Mouse (Mus musculus): ENCODE results near the gene Cyp4b1. TPM values are rescaled to one million over a fixed set of nuclear protein-coding genes. Genes with fewer than 3 reads are reported as not detected.
"Not testable (repeated sequence)": the region's sequence is repeated elsewhere in the genome, so short reads cannot be mapped to it uniquely, and the experiment has no call there.

Cyp4b1 gene
- total RNA-seq, 2 experiments from 2014 or later, result 0.71 to 0.72 TPM

GRCm38 (mm10) chr4:115614005-115614404 lies 33.5 kb downstream of the Cyp4b1 start:
- Histone ChIP-seq H3K4me3 (no peak overlapping the region), H3K27ac (no peak overlapping the region)
- TF ChIP-seq CTCF (conservative IDR thresholded peaks at IDR 0.05), result no peak
- DNase-seq (ENCODE audit: low spot score in 2 of 2), result no peak

GRCm38 (mm10) chr4:115600611-115601010 lies 46.9 kb downstream of the Cyp4b1 start, which contains the start of gene Cyp4a32:
Cyp4a32 (plus strand) TSS chr4:115600969.
- H3K27ac ChIP-seq; H3K4me3 ChIP-seq; DNase-seq (ENCODE audit: low spot score in 2 of 2): not testable (repeated sequence)

GRCm38 (mm10) chr4:115596824-115597336 lies 50.6 kb downstream of the Cyp4b1 start:
- no peak for TF ChIP-seq CTCF (conservative IDR thresholded peaks at IDR 0.05)
- DNase-seq (ENCODE audit: low spot score in 2 of 2), result no peak
- Histone ChIP-seq H3K27ac (no peak overlapping the region), H3K4me3 (no peak overlapping the region)

- no peak for DNase-seq (ENCODE audit: low spot score in 2 of 2)
- no peak overlapping the region for H3K4me3 ChIP-seq
- no peak for TF ChIP-seq CTCF (conservative IDR thresholded peaks at IDR 0.05)
- H3K27ac ChIP-seq, result no peak overlapping the region
Observed at GRCm38 (mm10) chr4:115596357-115596756, 51.2 kb downstream of the Cyp4b1 start.

- H3K27ac ChIP-seq, result no peak overlapping the region
- DNase-seq (ENCODE audit: low spot score in 2 of 2), result no peak
- no peak for TF ChIP-seq CTCF (conservative IDR thresholded peaks at IDR 0.05)
- H3K4me3 ChIP-seq, result no peak overlapping the region
Observed at GRCm38 (mm10) chr4:115583036-115583435, 64.5 kb downstream of the Cyp4b1 start.

- TF ChIP-seq CTCF (conservative IDR thresholded peaks at IDR 0.05), result no peak
- Histone ChIP-seq H3K4me3 (no peak overlapping the region), H3K27ac (no peak overlapping the region)
- DNase-seq (ENCODE audit: low spot score in 2 of 2), result no peak
Observed at GRCm38 (mm10) chr4:115575776-115576175, 71.7 kb downstream of the Cyp4b1 start.

GRCm38 (mm10) chr4:115575255-115575654 lies 72.3 kb downstream of the Cyp4b1 start:
- DNase-seq (ENCODE audit: low spot score in 2 of 2), result no peak
- H3K4me3 ChIP-seq, result no peak overlapping the region
- H3K27ac ChIP-seq, result no peak overlapping the region
- TF ChIP-seq CTCF (conservative IDR thresholded peaks at IDR 0.05), result no peak

Other genes with a start within 250 kb of the Cyp4b1 start
- gene Cyp4a12b, start 236.1 kb downstream of the Cyp4b1 start, total RNA-seq (2021), result not detected
- not detected for gene Cyp4a30b, start 195.1 kb downstream of the Cyp4b1 start, total RNA-seq (2021)
- gene Cyp4a14, start 151.6 kb downstream of the Cyp4b1 start, total RNA-seq (2021), result not detected
- gene Cyp4a10, start 129.5 kb downstream of the Cyp4b1 start, total RNA-seq (2021), result not detected
- not detected for gene Cyp4a31, start 84.1 kb downstream of the Cyp4b1 start, total RNA-seq (2021)
- not detected for gene Cyp4a32, start 46.8 kb downstream of the Cyp4b1 start, total RNA-seq (2021)
- gene Efcab14, start 90.0 kb upstream of the Cyp4b1 start, total RNA-seq (2021), result 10 to 100 TPM; 47.7 to 53.0 TPM
- under 1 TPM in 1 of 2 experiments, not detected in 1; 0.49 TPM for gene Tex38, start 133.3 kb upstream of the Cyp4b1 start, total RNA-seq (2021)
- gene Atpaf1, start 137.1 kb upstream of the Cyp4b1 start, total RNA-seq (2021), result 10 to 100 TPM; 54.2 to 60.9 TPM
- gene Mob3c, start 180.4 kb upstream of the Cyp4b1 start, total RNA-seq (2021), result 1 to 10 TPM; 4.8 to 5.0 TPM
- 10 to 100 TPM; 49.5 to 55.6 TPM for gene Mknk1, start 191.5 kb upstream of the Cyp4b1 start, total RNA-seq (2021)
- gene Kncn, start 236.7 kb upstream of the Cyp4b1 start, total RNA-seq (2021), result under 1 TPM; 0.41 to 0.42 TPM
- gene 6430628N08Rik, start 242.9 kb upstream of the Cyp4b1 start, total RNA-seq (2021), result not detected